Mouse (Mus musculus): ENCODE measurements around the gene Myom1. TPM values are rescaled to one million over a fixed set of nuclear protein-coding genes. Genes with fewer than 3 reads are reported as not detected.
A peak's percentile ranks its signal among the peaks of the same experiment; 100 is the strongest.
"Not testable (repeated sequence)": the region's sequence is repeated elsewhere in the genome, so short reads cannot be mapped to it uniquely, and the experiment has no call there.

The Myom1 gene
- polyA plus RNA-seq, 1 experiment from 2014 or later: 1.3 TPM

- DNase-seq; H3K4me1 ChIP-seq (ENCODE audit: control insufficient read depth, insufficient read depth, low read length); H3K27me3 ChIP-seq (ENCODE audit: control insufficient read depth, insufficient read depth, low read length); H3K27ac ChIP-seq (replicated peaks; ENCODE audit: low read depth, low read length); H3K9me3 ChIP-seq (ENCODE audit: control insufficient read depth, low read length); H3K4me3 ChIP-seq (replicated peaks; ENCODE audit: low read depth, low read length); ATAC-seq (ENCODE audit: low FRiP score, low TSS enrichment); H3K4me2 ChIP-seq (ENCODE audit: low read length); H3K9ac ChIP-seq (replicated peaks; ENCODE audit: low read length): not testable (repeated sequence)
- peaks cover 39% of the 10 kb centered on the region for H3K36me3 ChIP-seq (ENCODE audit: control insufficient read depth, insufficient read depth, low read length)
- 95% methylated on average over 14 of the region's 14 CpGs for WGBS
Measured at GRCm38 (mm10) chr17:70974065-70974464, 28.4 kb upstream of the Myom1 start.

DNA sequence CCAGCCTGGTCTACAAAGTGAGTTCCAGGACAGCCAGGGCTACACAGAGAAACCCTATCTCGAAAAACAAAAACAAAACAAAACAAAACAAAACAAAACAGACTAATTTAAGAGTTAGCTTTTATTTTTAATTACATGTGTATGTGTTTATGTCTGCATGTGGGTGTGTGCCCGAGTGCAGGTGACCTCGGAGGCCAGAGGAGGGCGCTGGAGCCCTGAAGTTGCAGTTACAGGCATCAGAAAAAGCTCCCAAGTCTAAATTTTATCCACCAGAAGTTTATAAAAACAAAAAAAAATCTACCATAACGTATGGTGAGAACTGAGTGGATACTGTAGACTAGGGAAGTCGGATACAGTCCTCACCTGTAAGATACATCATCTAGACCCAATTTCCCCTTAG is 24.6 kb upstream of the Myom1 start:
- H3K27me3 ChIP-seq (ENCODE audit: control insufficient read depth, insufficient read depth, low read length): no peaks in the 10 kb centered on the region
- no peak overlapping the region for H3K9ac ChIP-seq (replicated peaks; ENCODE audit: low read length)
- 92% methylated on average over 6 of the region's 6 CpGs for WGBS
- H3K36me3 ChIP-seq (ENCODE audit: control insufficient read depth, insufficient read depth, low read length): peaks cover 56% of the 10 kb centered on the region
- DNase-seq (no peak), ATAC-seq (ENCODE audit: low FRiP score, low TSS enrichment) (no peak)
- no peak overlapping the region for H3K27ac ChIP-seq (replicated peaks; ENCODE audit: low read depth, low read length)
- no peaks in the 10 kb centered on the region for H3K4me1 ChIP-seq (ENCODE audit: control insufficient read depth, insufficient read depth, low read length)
- no peaks in the 10 kb centered on the region for H3K9me3 ChIP-seq (ENCODE audit: control insufficient read depth, low read length)
- H3K4me3 ChIP-seq (replicated peaks; ENCODE audit: low read depth, low read length): no peak overlapping the region
- no peak overlapping the region for H3K4me2 ChIP-seq (ENCODE audit: low read length)

DNA sequence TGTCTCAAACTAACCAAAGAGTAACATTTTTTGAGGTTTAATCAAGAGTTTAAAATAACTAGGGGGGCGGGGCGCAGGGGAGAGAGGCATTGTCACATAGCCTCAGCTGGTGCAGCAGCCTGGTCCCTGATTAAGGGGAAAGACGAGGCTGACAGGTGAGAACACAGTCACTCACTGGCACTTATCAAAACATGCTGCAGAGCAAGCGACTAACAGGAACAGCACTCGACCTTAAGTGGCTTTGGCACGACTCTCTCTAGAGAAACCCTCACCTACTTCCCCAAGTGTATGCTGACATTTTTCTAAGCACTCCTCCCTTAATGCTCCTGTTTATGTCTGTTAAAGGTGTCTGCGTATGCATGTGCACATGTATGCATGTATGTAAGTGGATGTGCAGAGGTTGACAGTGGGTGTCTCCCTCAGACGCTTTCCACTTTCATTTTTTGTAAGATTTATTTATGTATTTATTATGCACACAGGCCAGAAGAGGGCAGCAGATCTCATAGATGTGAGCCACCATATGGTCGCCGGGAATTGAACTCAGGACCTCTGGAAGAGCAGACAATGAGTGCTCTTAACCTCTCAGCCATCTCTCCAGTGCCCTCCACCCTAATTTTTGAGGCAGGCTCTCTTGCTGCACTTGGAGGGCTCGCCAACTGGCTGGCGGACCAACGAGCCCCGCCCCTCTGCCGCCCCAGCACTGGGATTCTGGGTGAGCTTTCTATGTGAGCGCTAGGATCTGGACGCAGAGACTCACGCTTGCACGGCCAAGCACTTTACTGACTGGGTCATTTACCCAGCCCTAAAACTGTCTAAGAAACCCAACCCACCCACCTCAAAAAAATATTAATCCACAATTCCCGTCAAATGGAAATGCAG is 22.8 kb upstream of the Myom1 start:
- no peak overlapping the region for H3K27ac ChIP-seq (replicated peaks; ENCODE audit: low read depth, low read length)
- peaks cover 40% of the 10 kb centered on the region for H3K36me3 ChIP-seq (ENCODE audit: control insufficient read depth, insufficient read depth, low read length)
- H3K4me3 ChIP-seq (replicated peaks; ENCODE audit: low read depth, low read length): no peak overlapping the region
- WGBS: 93% methylated on average over 20 of the region's 20 CpGs
- H3K27me3 ChIP-seq (ENCODE audit: control insufficient read depth, insufficient read depth, low read length): no peaks in the 10 kb centered on the region
- no peaks in the 10 kb centered on the region for H3K9me3 ChIP-seq (ENCODE audit: control insufficient read depth, low read length)
- ATAC-seq (ENCODE audit: low FRiP score, low TSS enrichment) (no peak), DNase-seq (no peak)
- no peaks in the 10 kb centered on the region for H3K4me1 ChIP-seq (ENCODE audit: control insufficient read depth, insufficient read depth, low read length)
- no peak overlapping the region for H3K9ac ChIP-seq (replicated peaks; ENCODE audit: low read length)
- H3K4me2 ChIP-seq (ENCODE audit: low read length): no peak overlapping the region

DNA sequence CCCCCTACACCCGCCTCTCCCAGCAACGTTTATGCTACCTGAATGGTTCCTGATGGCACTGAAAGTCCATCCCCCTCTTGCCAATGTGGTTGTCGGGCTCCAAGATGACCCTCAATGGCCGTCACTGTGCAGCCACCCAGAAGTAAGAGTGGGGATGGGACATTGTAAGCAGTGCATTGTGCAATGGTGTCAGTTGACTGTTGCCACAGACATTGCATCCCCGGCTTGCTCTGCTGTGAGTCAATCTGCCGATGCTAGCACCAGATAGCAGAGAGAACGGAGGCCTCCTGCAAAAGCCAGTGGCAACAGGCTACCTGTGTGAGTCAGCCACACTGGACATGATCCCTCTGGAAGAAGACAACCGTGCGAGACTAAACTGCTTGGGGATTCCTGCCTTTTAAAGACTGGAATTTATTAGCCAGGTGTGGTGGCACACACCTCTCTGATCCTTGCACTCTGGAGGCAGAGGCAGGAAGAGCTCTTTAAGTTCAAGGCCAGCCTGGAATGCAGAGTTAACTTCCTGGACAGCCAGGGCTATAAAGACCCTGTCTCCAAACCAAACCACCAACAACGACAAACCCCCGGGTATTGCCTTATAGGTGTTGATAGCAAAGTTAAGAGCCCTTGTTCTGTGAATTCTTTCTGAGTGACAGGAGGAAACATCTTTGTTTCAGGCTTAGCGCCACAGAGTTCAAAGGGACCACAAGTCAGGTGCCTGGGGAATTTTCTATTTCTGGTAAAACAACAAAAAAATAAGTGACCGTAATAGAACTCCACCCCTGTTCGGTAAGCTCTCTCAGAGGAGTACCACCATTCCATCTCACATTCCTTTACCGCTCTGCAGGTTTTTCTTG is 16.7 kb upstream of the Myom1 start:
- no peaks in the 10 kb centered on the region for H3K9me3 ChIP-seq (ENCODE audit: control insufficient read depth, low read length)
- DNase-seq: no peak
- peaks cover 16% of the 10 kb centered on the region for H3K4me1 ChIP-seq (ENCODE audit: control insufficient read depth, insufficient read depth, low read length)
- no peak overlapping the region for H3K9ac ChIP-seq (replicated peaks; ENCODE audit: low read length)
- no peak overlapping the region for H3K4me2 ChIP-seq (ENCODE audit: low read length)
- H3K27me3 ChIP-seq (ENCODE audit: control insufficient read depth, insufficient read depth, low read length): no peaks in the 10 kb centered on the region
- 95% methylated on average over 15 of the region's 15 CpGs for WGBS
- peaks cover 19% of the 10 kb centered on the region for H3K36me3 ChIP-seq (ENCODE audit: control insufficient read depth, insufficient read depth, low read length)
- H3K27ac ChIP-seq (replicated peaks; ENCODE audit: low read depth, low read length): no peak overlapping the region
- ATAC-seq (ENCODE audit: low FRiP score, low TSS enrichment): no peak
- H3K4me3 ChIP-seq (replicated peaks; ENCODE audit: low read depth, low read length): no peak overlapping the region

GRCm38 (mm10) chr17:70986355-70986740 is 16.1 kb upstream of the Myom1 start:
- WGBS: 96% methylated on average over 6 of the region's 6 CpGs
- Histone ChIP-seq H3K36me3 (ENCODE audit: control insufficient read depth, insufficient read depth, low read length) (peaks cover 14% of the 10 kb centered on the region), H3K27ac (replicated peaks; ENCODE audit: low read depth, low read length) (no peak overlapping the region)

DNA sequence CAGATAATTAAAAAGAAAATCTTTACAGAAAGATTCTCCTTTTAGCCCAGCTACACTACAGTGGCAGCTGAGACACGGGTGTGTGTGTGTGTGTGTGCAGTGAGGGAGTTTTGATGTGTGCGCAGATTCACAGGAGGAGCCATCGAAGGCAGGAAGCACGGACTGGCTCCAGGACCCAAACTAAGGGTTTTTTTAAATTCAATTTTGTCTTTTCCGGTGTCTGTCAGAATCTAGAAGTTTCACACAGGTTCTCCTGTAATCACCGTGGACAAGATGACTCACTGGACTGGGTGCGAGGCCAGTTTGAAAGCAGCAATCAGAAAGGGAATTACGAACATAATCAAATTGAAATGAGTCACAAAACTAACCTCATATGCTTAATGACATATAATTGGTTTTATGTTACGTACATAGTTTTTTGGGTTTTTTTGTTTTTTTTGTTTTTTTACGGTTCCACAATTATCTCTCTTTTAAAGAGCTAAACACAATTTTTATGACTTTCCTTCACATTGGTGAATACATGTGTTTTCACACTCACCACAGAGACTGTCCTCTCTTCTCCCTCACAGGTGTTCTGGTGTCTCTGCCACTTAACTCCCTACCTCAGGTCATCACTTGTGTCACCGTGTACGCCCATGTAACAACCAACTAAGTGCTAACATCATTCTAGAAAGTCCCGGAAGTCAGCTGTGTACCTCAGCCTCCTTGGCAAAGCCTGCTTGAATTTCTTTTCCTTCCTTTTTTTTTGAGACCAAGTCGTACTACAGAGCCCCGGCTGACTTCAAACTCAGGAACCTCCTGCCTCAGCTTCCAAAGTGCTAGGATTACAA is 15.4 kb upstream of the Myom1 start:
- 90% methylated on average over 15 of the region's 15 CpGs for WGBS
- peaks cover 16% of the 10 kb centered on the region for H3K4me1 ChIP-seq (ENCODE audit: control insufficient read depth, insufficient read depth, low read length)
- no peaks in the 10 kb centered on the region for H3K9me3 ChIP-seq (ENCODE audit: control insufficient read depth, low read length)
- no peak for ATAC-seq (ENCODE audit: low FRiP score, low TSS enrichment)
- no peaks in the 10 kb centered on the region for H3K27me3 ChIP-seq (ENCODE audit: control insufficient read depth, insufficient read depth, low read length)
- H3K36me3 ChIP-seq (ENCODE audit: control insufficient read depth, insufficient read depth, low read length): peaks cover 7% of the 10 kb centered on the region
- no peak overlapping the region for H3K4me2 ChIP-seq (ENCODE audit: low read length)
- H3K9ac ChIP-seq (replicated peaks; ENCODE audit: low read length): no peak overlapping the region
- H3K4me3 ChIP-seq (replicated peaks; ENCODE audit: low read depth, low read length): no peak overlapping the region
- DNase-seq: no peak
- H3K27ac ChIP-seq (replicated peaks; ENCODE audit: low read depth, low read length): no peak overlapping the region

More at GRCm38 (mm10) chr17:70986355-70986740, 16.1 kb upstream of the Myom1 start:
- H3K9ac ChIP-seq (replicated peaks; ENCODE audit: low read length): no peak overlapping the region
- H3K4me1 ChIP-seq (ENCODE audit: control insufficient read depth, insufficient read depth, low read length): peaks cover 16% of the 10 kb centered on the region
- ATAC-seq (ENCODE audit: low FRiP score, low TSS enrichment) (no peak), DNase-seq (no peak)
- H3K4me3 ChIP-seq (replicated peaks; ENCODE audit: low read depth, low read length): no peak overlapping the region
- H3K4me2 ChIP-seq (ENCODE audit: low read length): no peak overlapping the region
- no peaks in the 10 kb centered on the region for H3K9me3 ChIP-seq (ENCODE audit: control insufficient read depth, low read length)
- no peaks in the 10 kb centered on the region for H3K27me3 ChIP-seq (ENCODE audit: control insufficient read depth, insufficient read depth, low read length)

- H3K9ac ChIP-seq (replicated peaks; ENCODE audit: low read length): no peak overlapping the region; the same call in 1 of the 2 replicates
- ATAC-seq (ENCODE audit: low FRiP score, low TSS enrichment) (no peak), DNase-seq (no peak)
- H3K4me1 ChIP-seq (ENCODE audit: control insufficient read depth, insufficient read depth, low read length): peaks cover 16% of the 10 kb centered on the region
- H3K9me3 ChIP-seq (ENCODE audit: control insufficient read depth, low read length): no peaks in the 10 kb centered on the region
- peak overlapping the region; percentile 61 for H3K4me2 ChIP-seq (ENCODE audit: low read length)
- H3K27me3 ChIP-seq (ENCODE audit: control insufficient read depth, insufficient read depth, low read length): no peaks in the 10 kb centered on the region
- no peak overlapping the region for H3K27ac ChIP-seq (replicated peaks; ENCODE audit: low read depth, low read length)
- WGBS: 89% methylated on average over 12 of the region's 12 CpGs
- no peak overlapping the region for H3K4me3 ChIP-seq (replicated peaks; ENCODE audit: low read depth, low read length)
- H3K36me3 ChIP-seq (ENCODE audit: control insufficient read depth, insufficient read depth, low read length): peaks cover 10% of the 10 kb centered on the region; the same call in 1 of the 2 replicates
Measured at GRCm38 (mm10) chr17:70988337-70988767, 14.1 kb upstream of the Myom1 start.

GRCm38 (mm10) chr17:70989430-70989829 is 13.0 kb upstream of the Myom1 start:
- ATAC-seq (ENCODE audit: low FRiP score, low TSS enrichment): no peak
- Histone ChIP-seq H3K4me2 (ENCODE audit: low read length) (peak overlapping the region; percentile 61), H3K4me1 (ENCODE audit: control insufficient read depth, insufficient read depth, low read length) (peaks cover 16% of the 10 kb centered on the region), H3K27ac (replicated peaks; ENCODE audit: low read depth, low read length) (peak overlapping the region; percentile 97), H3K36me3 (ENCODE audit: control insufficient read depth, insufficient read depth, low read length) (peaks cover 14% of the 10 kb centered on the region; the same call in 1 of the 2 replicates), H3K9ac (replicated peaks; ENCODE audit: low read length) (peak overlapping the region; percentile 93), H3K4me3 (replicated peaks; ENCODE audit: low read depth, low read length) (peak overlapping the region; percentile 100), H3K27me3 (ENCODE audit: control insufficient read depth, insufficient read depth, low read length) (no peaks in the 10 kb centered on the region), H3K9me3 (ENCODE audit: control insufficient read depth, low read length) (no peaks in the 10 kb centered on the region)
- 42% methylated on average over 8 of the region's 8 CpGs for WGBS
- DNase-seq: no peak
